In genomic region chr4:107360457-107361145, GRCm38 (mm10) we compare ENCODE assay signal across 20 mouse cellular contexts. TPM values are rescaled to one million over a fixed set of nuclear protein-coding genes. Genes with fewer than 3 reads are reported as not detected.
DNase-seq lines count a peak whose midpoint lies in the region; ATAC-seq and TF ChIP-seq lines count a peak whose summit lies in the region.
"Had no signal": no experiment of that assay in that cellular context is flagged by ENCODE, and none has a peak within 500 bp of the region (broad histone marks: within the 10 kb centered on the region; RNA-seq: fewer than 3 reads in every experiment).

No protein-coding gene starts in this region.

- H3K4me3 ChIP-seq in embryonic facial prominence, embryonic 14.5 days (ENCODE audit: low read depth, low read length) = no peak overlapping the region
- no peak overlapping the region for H3K4me3 ChIP-seq in embryonic facial prominence, embryonic 10.5 days
- H3K4me3 ChIP-seq in ES-Bruce4 (ENCODE audit: low read depth, low read length) = no peak overlapping the region
- H3K4me3 ChIP-seq: heart, embryonic 15.5 days; lung, embryonic 15.5 days; midbrain, embryonic 15.5 days; stomach, embryonic 15.5 days had no signal

- no peaks in the 10 kb centered on the region for H3K27me3 ChIP-seq in embryonic facial prominence, embryonic 14.5 days (replicated peaks; ENCODE audit: control insufficient read depth, insufficient read depth, low read length)
- no peaks in the 10 kb centered on the region for H3K27me3 ChIP-seq in embryonic facial prominence, embryonic 10.5 days (replicated peaks; ENCODE audit: low read depth, poor library complexity, severe bottlenecking)
- no peaks in the 10 kb centered on the region for H3K27me3 ChIP-seq in ES-Bruce4 (ENCODE audit: control insufficient read depth, insufficient read depth, low read length, poor library complexity, severe bottlenecking)
- H3K27me3 ChIP-seq: heart, embryonic 15.5 days; lung, embryonic 15.5 days; midbrain, embryonic 15.5 days; stomach, embryonic 15.5 days had no signal

- 82% methylated on average over 7 of the region's 7 CpGs for WGBS in embryonic facial prominence, embryonic 14.5 days
- 88% methylated on average over 7 of the region's 7 CpGs for WGBS in embryonic facial prominence, embryonic 10.5 days

- TF ChIP-seq POLR2A in ES-Bruce4 (IDR thresholded peaks at IDR 0.05; ENCODE audit: insufficient read depth, low read length) = no peak

- no peak overlapping the region for H3K4me2 ChIP-seq in embryonic facial prominence, embryonic 14.5 days (ENCODE audit: low read depth, low read length)
- H3K4me2 ChIP-seq: heart, embryonic 15.5 days; lung, embryonic 15.5 days; midbrain, embryonic 15.5 days; stomach, embryonic 15.5 days had no signal

- H3K9me3 ChIP-seq in embryonic facial prominence, embryonic 14.5 days (ENCODE audit: control insufficient read depth, low read length) = no peaks in the 10 kb centered on the region
- no peaks in the 10 kb centered on the region for H3K9me3 ChIP-seq in embryonic facial prominence, embryonic 10.5 days
- no peaks in the 10 kb centered on the region for H3K9me3 ChIP-seq in ES-Bruce4 (replicated peaks; ENCODE audit: control insufficient read depth, insufficient read depth, low read length, poor library complexity, severe bottlenecking)
- H3K9me3 ChIP-seq: G1E; heart, embryonic 15.5 days; lung, embryonic 15.5 days; midbrain, embryonic 15.5 days; stomach, embryonic 15.5 days had no signal

- DNase-seq in embryonic facial prominence, embryonic 14.5 days (ENCODE audit: low spot score) = peak; percentile 9
- no peak for DNase-seq in embryonic facial prominence, embryonic 10.5 days (ENCODE audit: low spot score)
- DNase-seq in kidney, adult 18-20 months = peak; percentile 51
- DNase-seq in kidney, postnatal 10 days = peak; percentile 9
- DNase-seq in cerebellum, adult 11-12 months = no peak
- DNase-seq in urinary bladder, adult 18-20 months (ENCODE audit: low spot score in 2 of 2) = no peak
- DNase-seq in thymus, adult 18-20 months = no peak
- DNase-seq: cerebellum, postnatal 36 days; heart, adult 18-20 months; left cerebral cortex, postnatal 4 days; spleen, adult 18-20 months; thymus, postnatal 25 days had no signal

- no peak for TF ChIP-seq CTCF in ES-Bruce4 (IDR thresholded peaks at IDR 0.05; ENCODE audit: low read depth, low read length)

- H3K27ac ChIP-seq in embryonic facial prominence, embryonic 14.5 days (replicated peaks; ENCODE audit: low read depth, low read length) = no peak overlapping the region
- H3K27ac ChIP-seq in embryonic facial prominence, embryonic 10.5 days (replicated peaks) = no peak overlapping the region
- H3K27ac ChIP-seq in ES-Bruce4 (ENCODE audit: insufficient read depth, low read length) = 0 out of 2 replicates have a peak overlapping the region, but pooled peaks have one; percentile 10
- H3K27ac ChIP-seq: heart, embryonic 15.5 days; lung, embryonic 15.5 days; midbrain, embryonic 15.5 days; stomach, embryonic 15.5 days had no signal

- no peak overlapping the region for H3K9ac ChIP-seq in embryonic facial prominence, embryonic 14.5 days (ENCODE audit: low read depth, low read length)
- no peak overlapping the region for H3K9ac ChIP-seq in ES-Bruce4 (ENCODE audit: low read depth, poor library complexity, severe bottlenecking)
- H3K9ac ChIP-seq: heart, embryonic 15.5 days; lung, embryonic 15.5 days; midbrain, embryonic 15.5 days; stomach, embryonic 15.5 days had no signal

- peaks cover 4% of the 10 kb centered on the region; the same call in 1 of the 2 replicates for H3K36me3 ChIP-seq in embryonic facial prominence, embryonic 14.5 days (ENCODE audit: control insufficient read depth, insufficient read depth, low read length)
- peaks cover 6% of the 10 kb centered on the region; the same call in 1 of the 2 replicates for H3K36me3 ChIP-seq in embryonic facial prominence, embryonic 10.5 days (replicated peaks)
- no peaks in the 10 kb centered on the region for H3K36me3 ChIP-seq in ES-Bruce4 (ENCODE audit: control insufficient read depth, insufficient read depth, low read length, poor library complexity, severe bottlenecking)
- H3K36me3 ChIP-seq: heart, embryonic 15.5 days; lung, embryonic 15.5 days; midbrain, embryonic 15.5 days; stomach, embryonic 15.5 days had no signal

- H3K4me1 ChIP-seq in embryonic facial prominence, embryonic 14.5 days (ENCODE audit: control insufficient read depth, insufficient read depth, low read length) = no peaks in the 10 kb centered on the region
- no peaks in the 10 kb centered on the region for H3K4me1 ChIP-seq in embryonic facial prominence, embryonic 10.5 days
- peaks cover 7% of the 10 kb centered on the region for H3K4me1 ChIP-seq in ES-Bruce4 (ENCODE audit: control insufficient read depth, insufficient read depth, low read length)
- H3K4me1 ChIP-seq: heart, embryonic 15.5 days; lung, embryonic 15.5 days; midbrain, embryonic 15.5 days; stomach, embryonic 15.5 days had no signal

- no peak for TF ChIP-seq EP300 in ES-Bruce4 (IDR thresholded peaks at IDR 0.05; ENCODE audit: insufficient read depth, low read depth, low read length)

- ATAC-seq in embryonic facial prominence, embryonic 14.5 days (ENCODE audit: low read depth) = no peak
- ATAC-seq: midbrain, embryonic 15.5 days had no signal

RNA-seq across cellular contexts. Expression of gene Ndc1, which starts 7.0 kb away (rescaled TPM):
- 34.0 and 36.8 TPM in 2 replicates for polyA plus RNA-seq in embryonic facial prominence, embryonic 14.5 days (2014; fragmentation: Nextera tagmentation; extraction: Ambion mirVana)
- polyA plus RNA-seq in embryonic facial prominence, embryonic 10.5 days (2016; fragmentation: Nextera tagmentation; extraction: Ambion mirVana) = 51.5 and 56.1 TPM in 2 replicates
- 77.2 and 87.4 TPM in 2 replicates for polyA plus RNA-seq in ES-Bruce4 (2011; ENCODE audit: insufficient read depth, insufficient read length, low read depth, missing spikeins)

RNA-seq across cellular contexts. Expression of gene Yipf1, which starts 46.4 kb away (rescaled TPM):
- 52.4 and 55.9 TPM in 2 replicates for polyA plus RNA-seq in embryonic facial prominence, embryonic 14.5 days (2014; fragmentation: Nextera tagmentation; extraction: Ambion mirVana)
- polyA plus RNA-seq in embryonic facial prominence, embryonic 10.5 days (2016; fragmentation: Nextera tagmentation; extraction: Ambion mirVana) = 39.5 and 40.6 TPM in 2 replicates
- 24.5 and 26.6 TPM in 2 replicates for polyA plus RNA-seq in ES-Bruce4 (2011; ENCODE audit: insufficient read depth, insufficient read length, low read depth, missing spikeins)

RNA-seq across cellular contexts. Expression of gene Dio1, which starts 53.6 kb away (rescaled TPM):
- not detected in 2 replicates for polyA plus RNA-seq in embryonic facial prominence, embryonic 14.5 days (2014; fragmentation: Nextera tagmentation; extraction: Ambion mirVana)
- polyA plus RNA-seq in embryonic facial prominence, embryonic 10.5 days (2016; fragmentation: Nextera tagmentation; extraction: Ambion mirVana) = not detected in 2 replicates
- polyA plus RNA-seq in ES-Bruce4 (2011; ENCODE audit: insufficient read depth, insufficient read length, low read depth, missing spikeins) = not detected in 2 replicates
- polyA plus RNA-seq: C2C12; embryonic facial prominence, embryonic 11.5 days; G1E; heart, embryonic 15.5 days; midbrain, embryonic 15.5 days had no signal

Comparison
In these comparisons a context has a peak if more than half of its experiments do, and no peak if none do; other contexts are left out.
1. DNase-seq: peak in embryonic facial prominence, embryonic 14.5 days (single experiment), kidney, adult 18-20 months (single experiment) and kidney, postnatal 10 days (single experiment); none in embryonic facial prominence, embryonic 10.5 days (single experiment), cerebellum, adult 11-12 months (single experiment), urinary bladder, adult 18-20 months (0 of 2) and thymus, adult 18-20 months (0 of 2).